Mouse (Mus musculus) frontal cortex, postnatal 25 days (tissue): ENCODE measurements around the gene Nfe2.

Source experiments
- DNase-seq, 2 experiments: peaks; one replicate each; pipeline ENCODE4 v3.0.0; 2022; ENCODE audit warnings: low spot score in 2 of 2

Gene Nfe2

DNA sequence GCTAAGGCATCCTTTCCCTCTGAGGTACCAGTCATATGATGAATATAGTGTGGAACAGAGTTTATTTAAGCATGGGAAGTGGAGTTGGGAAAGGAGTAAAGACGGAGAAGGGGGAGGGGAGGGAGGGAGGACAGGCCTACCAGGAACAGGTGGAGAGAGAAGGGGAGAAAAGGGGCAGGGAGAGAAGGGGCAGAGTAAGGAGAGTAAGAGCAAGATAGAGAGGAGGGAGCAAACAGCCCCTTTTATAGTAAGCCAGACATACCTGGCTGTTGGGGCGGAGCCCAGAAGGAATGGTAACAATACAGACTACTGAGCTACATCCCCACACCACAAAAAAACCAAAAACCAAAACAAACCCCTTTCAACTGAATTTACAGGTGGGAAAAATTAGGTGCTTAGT lies 42.2 kb downstream of the Nfe2 start:
- no peak for DNase-seq

DNA sequence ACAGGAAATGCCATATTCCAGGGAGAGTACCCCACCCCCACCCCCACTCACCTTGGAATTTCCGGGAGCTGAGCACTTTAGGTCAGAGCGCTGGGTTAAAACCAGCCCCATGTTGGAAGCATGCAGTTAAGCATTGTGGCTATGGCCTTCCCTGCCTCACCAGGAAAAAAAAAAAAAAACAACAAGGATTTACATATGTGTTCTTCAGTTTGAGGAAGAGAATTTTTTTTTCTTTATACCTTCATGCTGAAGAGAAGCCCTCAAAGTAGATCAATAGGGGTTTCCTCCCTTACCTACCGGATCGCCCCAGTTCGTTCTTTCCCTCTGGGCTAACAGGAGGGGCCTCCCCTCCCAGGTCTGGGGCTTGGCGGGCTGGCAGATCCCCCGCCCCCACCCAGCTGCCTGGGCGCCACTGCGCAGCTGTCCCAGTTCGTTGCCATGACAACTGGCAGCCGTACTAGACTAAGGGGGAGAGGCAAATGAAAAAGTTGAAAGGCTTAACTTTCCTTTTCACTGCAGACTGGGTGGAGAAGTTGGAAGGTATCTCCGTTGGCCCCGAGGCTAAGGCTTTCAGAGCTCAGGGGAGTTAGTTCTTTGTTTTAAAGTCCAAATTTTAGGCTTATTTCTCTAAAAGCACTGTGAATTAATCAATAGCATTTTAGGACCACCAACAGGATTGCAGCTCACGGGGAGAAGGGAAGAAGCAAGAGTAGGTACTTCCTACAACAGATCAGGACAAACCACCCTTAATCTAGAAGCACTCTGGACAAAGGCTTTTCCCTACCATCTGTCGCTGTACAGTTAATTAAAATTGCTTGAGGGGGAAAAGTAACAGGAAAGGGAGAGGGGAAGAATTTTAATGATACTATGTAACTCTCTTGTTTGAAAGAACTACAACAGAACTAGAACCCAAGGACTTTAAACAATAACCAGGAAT lies 43.0 kb downstream of the Nfe2 start:
- peak; percentile 60 to 78 for DNase-seq

DNA sequence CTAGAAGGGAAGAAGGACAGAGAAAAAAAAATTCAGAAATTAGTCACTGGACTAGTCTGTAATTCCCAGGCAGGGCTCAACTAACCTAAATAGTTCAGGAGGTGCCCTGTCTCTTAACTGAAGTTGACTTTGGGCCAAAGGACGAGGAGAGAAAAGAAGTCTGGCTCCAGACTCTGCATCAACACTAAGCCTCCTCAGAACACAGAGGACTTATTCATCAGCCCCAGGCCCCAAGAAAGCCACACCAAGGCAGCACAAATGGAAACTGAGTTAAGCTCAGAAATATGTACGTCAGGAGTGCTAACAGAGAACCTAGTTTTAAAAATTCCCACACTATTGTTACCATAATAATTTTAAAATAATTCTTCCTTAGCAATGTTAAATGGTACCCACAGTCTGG lies 44.1 kb downstream of the Nfe2 start:
- DNase-seq = no peak

DNA sequence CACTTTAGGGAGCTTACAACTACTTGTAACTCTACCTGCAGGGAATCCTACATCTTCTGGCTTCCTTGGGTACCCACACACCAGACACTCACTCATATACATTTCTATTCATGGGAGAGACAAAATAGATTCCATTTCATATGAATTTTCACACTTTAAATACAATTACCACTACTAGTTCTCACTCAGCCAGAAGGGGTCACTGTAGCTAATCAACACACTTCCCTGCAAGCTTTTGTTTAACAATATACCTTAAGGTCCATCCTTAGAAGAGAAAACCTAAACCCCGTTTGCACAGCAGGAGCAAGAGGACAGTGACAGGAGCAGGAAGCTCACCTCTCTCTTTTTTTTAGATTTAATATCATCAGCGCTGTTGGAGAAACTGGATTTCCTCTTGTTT lies 53.0 kb downstream of the Nfe2 start:
- DNase-seq = no peak

DNA sequence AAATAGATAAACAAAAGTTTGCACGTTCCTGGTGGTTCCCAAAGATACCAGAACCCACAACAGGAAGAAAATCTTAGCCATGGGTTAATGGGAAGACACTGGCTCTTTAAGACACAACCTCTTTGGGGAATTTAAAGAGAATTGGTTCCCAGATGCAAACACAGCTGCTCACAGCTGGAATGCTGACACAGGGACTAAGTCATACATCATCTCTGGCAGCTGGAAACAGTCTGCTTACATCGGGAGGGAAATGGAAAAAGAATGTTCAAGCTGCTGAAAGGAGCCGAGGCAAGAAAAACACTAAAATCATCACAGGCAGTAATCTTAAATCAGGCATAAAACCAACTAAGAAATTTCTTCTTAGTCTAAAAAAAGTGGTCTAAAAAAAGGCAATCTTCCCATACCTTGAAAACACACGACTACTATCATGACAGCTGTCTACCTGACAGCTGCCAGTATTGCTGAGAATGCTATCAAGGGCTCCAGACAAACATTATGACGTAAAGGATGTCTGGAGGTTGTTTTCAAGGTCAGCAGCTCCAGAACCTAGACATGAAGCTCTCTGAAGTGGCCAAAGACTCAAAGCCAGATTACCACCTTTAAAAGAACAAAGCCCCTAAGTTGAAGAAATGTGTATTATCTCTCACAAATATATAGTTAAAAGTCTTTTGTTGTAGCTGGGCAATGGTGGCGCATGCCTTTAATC lies 56.0 kb downstream of the Nfe2 start:
- no peak for DNase-seq
